Mouse (Mus musculus) forelimb bud, embryonic 11.5 days (tissue): ENCODE results near the gene Gm44502.
A peak's percentile ranks its signal among the peaks of the same experiment; 100 is the strongest.

Source experiments
- DNase-seq: peaks from one replicate; pipeline ENCODE4 v3.0.0-alpha.2; 2012; ENCODE audit warnings: low read depth, low spot score

The Gm44502 gene

GRCm38 (mm10) chr15:89399716-89400115, 29.8 kb downstream of the Gm44502 start:
- no peak for DNase-seq

- no peak for DNase-seq
Observed at GRCm38 (mm10) chr15:89398146-89398545, 31.4 kb downstream of the Gm44502 start.

DNA sequence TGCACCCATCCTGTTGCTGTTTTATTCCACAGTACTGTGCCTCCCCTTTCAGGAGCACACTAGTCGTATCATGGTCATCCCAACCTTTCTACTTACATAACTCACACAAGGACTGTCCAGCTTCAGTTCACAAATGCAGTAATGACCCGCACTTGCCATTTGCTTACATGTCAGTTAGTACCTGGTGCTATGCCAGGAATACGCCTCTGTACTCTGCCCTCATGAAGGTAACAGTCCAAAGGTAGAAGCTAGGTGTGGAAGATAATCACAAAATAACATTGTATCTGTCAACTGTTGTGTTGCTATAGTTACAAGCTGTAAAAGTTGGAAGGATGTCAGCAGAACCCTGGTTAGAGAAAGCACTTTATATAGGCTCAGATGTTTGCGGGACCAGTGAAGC, 32.6 kb downstream of the Gm44502 start:
- no peak for DNase-seq

DNA sequence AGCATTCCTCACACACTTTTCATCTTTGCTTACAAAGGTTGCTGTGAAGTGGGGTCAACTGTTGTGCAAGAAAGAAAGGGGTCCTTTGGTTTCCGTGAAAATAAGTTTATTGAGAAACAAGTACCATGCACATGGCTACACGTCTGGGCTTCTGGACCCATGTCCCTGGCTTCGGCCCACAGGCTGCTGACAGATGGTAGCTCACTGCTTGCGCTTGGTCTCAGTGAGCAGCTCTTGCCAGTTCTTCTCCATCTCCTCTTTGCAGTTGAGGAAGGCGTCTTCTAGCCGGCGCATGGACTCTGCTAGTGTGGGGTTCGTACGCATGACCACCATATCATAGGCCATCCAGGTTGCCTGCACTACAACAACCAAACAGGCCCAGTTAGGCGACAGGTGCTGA, 39.4 kb downstream of the Gm44502 start:
- no peak for DNase-seq

- no peak for DNase-seq
Observed at GRCm38 (mm10) chr15:89387127-89387526, 42.4 kb downstream of the Gm44502 start.

GRCm38 (mm10) chr15:89384617-89385016, 44.9 kb downstream of the Gm44502 start, which contains the start of gene Klhdc7b:
Gene Klhdc7b (plus strand): TSS chr15:89384917.
- DNase-seq = no peak

DNA sequence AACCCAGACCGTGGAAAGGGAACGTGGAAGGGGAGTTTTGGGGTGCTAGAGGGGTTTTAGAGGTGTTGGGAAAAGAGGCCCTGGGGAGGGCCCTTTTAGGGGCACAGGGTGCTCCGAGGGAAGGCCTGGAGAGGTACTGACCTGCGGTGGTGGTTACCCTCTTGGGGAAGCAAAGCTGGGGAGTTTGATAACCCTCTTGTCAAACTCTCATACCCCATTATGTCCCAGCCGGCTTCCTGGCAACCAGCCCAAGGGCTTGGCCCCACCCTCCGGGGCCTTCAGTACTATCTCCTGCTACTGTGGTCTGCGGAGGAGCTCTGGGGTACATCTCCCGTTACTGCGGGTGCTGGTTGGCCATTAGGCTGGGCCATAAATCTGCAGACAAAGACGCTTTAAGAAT, 50.1 kb downstream of the Gm44502 start:
- DNase-seq = no peak

GRCm38 (mm10) chr15:89378831-89379401, 50.6 kb downstream of the Gm44502 start, which contains the start of gene Odf3b:
Gene Odf3b (minus strand): TSS chr15:89379282.
- DNase-seq = no peak

- DNase-seq = no peak
Observed at GRCm38 (mm10) chr15:89377938-89378828, 51.3 kb downstream of the Gm44502 start.

DNA sequence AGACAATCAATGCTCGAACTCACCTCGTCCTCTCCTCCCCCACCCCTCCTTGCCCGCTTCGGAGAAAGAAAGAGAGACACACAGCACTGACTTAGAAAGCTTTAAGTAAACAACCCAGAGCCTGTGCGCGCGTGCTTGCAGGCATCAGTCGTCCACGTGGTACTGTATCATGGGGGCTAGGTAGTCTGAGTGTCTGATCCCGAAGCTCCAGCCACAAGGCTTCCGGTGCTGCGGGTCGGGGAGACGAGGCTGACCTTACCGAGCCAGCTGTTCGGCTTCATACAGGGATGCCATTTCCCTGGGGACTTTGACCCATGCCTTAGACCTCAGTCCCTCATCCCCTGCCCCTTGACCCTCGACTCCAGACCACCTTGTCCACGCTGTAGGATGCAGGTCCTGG, 52.1 kb downstream of the Gm44502 start:
- DNase-seq = no peak

DNA sequence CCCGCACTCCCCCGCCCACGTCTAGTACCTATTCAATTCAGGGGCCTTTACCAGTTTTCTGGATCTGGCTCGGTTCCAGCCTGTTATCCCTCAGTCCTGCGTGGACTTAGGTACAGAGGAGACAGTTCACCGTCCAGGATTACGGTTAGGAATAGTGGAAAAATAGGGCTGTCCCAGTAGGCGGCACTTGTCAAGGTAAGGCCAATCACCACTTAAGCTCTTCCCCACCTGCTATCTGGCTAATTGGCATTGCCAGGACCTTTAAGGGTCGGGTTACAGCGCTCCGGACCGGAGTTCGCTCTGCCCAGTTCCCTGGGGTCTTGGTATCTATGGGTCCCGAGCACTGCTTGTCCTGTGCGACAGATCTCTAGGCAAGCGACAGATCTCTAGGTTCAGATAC, 52.5 kb downstream of the Gm44502 start, which contains the start of gene Tymp:
TSS of gene Tymp (minus strand) at position 83 of the 400 bp plus-strand sequence.
- no peak for DNase-seq

DNA sequence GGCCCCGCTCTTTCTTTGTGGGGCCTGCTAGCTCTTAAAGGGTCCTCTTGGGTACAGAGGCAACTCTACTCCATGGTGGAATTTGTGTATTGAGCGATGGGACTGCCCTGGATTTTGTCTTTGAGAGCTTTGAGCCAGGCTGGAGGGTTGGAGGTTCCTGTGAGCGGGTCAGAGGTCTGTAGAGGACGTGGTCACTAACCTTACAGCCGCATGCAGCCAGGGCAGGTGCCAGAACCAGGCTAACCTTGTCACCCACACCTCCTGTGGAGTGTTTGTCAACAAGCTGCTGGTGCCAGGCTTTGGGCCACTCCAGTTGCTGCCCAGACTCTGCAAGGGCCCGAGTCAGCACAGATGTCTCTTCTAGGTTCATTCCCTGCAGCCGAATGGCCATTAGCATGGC, 53.5 kb downstream of the Gm44502 start:
- DNase-seq = no peak

DNA sequence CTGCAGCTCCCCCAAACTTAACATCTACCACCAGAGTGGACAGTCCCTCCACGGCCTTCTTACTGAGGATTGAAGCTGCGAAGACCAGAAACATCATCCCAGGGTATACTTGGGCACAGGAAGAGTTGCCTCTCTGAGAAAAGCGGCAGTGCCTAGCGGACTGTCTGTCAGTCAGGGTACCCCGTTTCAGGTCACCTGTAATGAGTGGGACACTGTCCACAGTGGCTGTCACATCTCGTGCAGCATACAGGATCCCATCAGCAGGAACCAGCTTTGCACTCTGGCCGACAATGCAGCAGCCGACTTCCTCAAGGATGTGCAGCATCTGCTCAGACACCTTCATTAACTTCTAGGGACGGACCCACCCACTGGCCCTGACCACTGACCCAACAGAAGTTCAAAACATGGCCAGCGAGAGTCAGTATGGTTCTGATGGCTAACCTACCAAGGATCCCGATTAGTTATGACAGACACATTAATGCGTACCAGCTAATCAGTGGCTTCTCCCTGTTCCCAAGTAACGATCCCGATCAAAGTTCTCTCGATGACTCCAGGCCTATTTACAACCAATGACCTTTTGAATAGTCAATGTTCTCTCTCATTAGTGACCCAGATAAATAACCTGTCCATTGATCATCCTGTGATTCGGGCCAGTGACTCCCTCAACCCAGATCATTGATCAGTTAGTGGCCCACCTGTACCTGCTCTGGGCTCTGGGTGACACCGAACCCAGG, 54.5 kb downstream of the Gm44502 start:
- DNase-seq = no peak

DNA sequence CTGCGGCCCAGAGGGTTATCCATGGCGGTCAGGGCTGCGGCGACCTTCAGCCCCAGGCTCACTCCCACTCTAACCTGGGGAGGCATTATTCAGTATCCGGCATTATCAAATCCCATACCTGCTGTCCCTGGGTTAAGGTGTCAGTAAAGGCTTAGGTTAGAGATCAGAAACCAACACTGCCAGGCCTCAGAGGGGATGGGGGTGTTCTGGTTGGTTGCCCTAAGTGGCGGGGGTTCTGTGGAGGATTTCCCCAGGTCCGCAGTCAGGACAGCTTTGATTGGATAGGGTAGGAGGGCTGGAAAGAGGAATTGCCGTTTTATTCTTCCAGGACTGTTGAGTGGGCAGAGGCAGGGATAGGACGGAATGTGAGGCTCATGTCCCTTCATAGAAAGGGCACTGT, 55.2 kb downstream of the Gm44502 start:
- no peak for DNase-seq

GRCm38 (mm10) chr15:89373762-89374248, 55.7 kb downstream of the Gm44502 start, which contains the start of gene Sco2:
Gene Sco2 (minus strand): TSS chr15:89373846.
- peak; percentile 91 for DNase-seq

GRCm38 (mm10) chr15:89373027-89373761, 56.3 kb downstream of the Gm44502 start:
- DNase-seq = peak; percentile 70

- DNase-seq = no peak
Observed at GRCm38 (mm10) chr15:89372536-89372935, 57.0 kb downstream of the Gm44502 start.

- DNase-seq = no peak
Observed at GRCm38 (mm10) chr15:89372068-89372467, 57.4 kb downstream of the Gm44502 start.
